Mouse (Mus musculus) embryonic fibroblast, embryonic 13.5 days (primary cell): Measurements from ENCODE around the gene Rab4a. TPM values are rescaled to one million over a fixed set of nuclear protein-coding genes. Genes with fewer than 3 reads are reported as not detected.

ENCODE experiments used
- H3K27ac ChIP-seq: 2 replicates; pipeline ENCODE4 v1.5.1; 2012; ENCODE audit warnings: low read length, control low read depth, inconsistent platforms; ENCODE audit not compliant: insufficient read depth
- H3K4me1 ChIP-seq: 2 replicates; pipeline ENCODE4 v1.6.1; 2011; ENCODE audit warnings: low read length; ENCODE audit not compliant: control insufficient read depth, insufficient read depth
- H3K4me3 ChIP-seq: 2 replicates; pipeline ENCODE4 v1.5.1; 2011; ENCODE audit warnings: mild to moderate bottlenecking, control low read depth, low read length; ENCODE audit not compliant: insufficient read depth
- CTCF ChIP-seq: IDR thresholded peaks from 2 replicates; pipeline ENCODE4 v1.5.1; 2011; ENCODE audit warnings: mild to moderate bottlenecking, control low read depth, low read length, moderate library complexity, borderline replicate concordance; ENCODE audit not compliant: insufficient read depth
- POLR2A ChIP-seq: IDR thresholded peaks from 2 replicates; pipeline ENCODE4 v1.6.1; 2011; ENCODE audit warnings: low read depth, mild to moderate bottlenecking, control low read depth, low read length, moderate library complexity
- polyA plus RNA-seq: library from polyadenylated mRNA; stranded (reverse); fragments of >200 nt; gene quantifications from 2 replicates; pipeline ENCODE4 v1.2.4, GENCODE M21; 2011; ENCODE audit warnings: low read depth; ENCODE audit not compliant: missing spikeins, insufficient read length

Rab4a gene
- polyA plus RNA-seq, 1 experiment = 22.0 TPM

DNA sequence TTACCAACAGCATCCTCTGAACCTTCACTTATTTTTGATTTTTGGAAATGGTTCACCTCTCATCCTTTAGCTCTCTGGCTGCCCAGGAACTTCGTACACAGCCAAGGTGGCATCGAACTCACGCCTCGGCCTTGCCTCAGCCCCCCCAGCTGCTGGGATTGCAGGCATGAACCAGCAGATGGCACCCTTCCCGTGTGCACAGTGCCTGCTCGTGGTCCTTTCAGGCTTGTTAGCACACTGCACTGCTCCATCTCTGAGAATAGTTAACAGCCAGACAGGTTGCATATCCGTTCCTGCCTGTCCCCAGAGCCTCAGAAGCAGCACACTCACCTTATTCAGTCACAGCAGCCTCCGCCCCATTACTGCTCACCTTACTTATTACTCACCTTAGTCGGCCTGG is 20.2 kb downstream of the Rab4a start:
- TF ChIP-seq POLR2A (no peak), CTCF (peak; percentile 96)
- Histone ChIP-seq H3K4me1 (no peaks in the 10 kb centered on the region), H3K4me3 (no peak overlapping the region), H3K27ac (no peak overlapping the region)

DNA sequence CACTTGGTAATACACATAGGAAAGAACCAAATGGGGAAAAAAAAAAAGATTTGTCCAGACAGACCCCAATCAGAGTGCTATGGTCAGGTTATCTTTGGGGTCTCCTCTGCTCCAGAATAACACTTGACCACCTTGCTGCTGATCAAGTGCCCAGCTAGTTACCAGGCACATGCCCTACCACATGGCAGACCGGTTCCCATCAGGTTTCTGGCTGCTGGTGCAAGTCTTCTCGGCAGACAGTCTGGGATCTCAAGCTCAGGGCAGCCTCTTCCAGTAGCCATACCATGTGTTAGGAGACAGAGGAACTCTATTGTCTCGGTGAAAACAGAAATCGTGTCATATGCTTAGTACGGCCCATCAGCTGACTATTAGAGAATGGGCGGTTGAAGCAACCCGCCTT is 21.0 kb downstream of the Rab4a start:
- no peak overlapping the region for H3K4me3 ChIP-seq
- TF ChIP-seq POLR2A (no peak), CTCF (no peak)
- no peaks in the 10 kb centered on the region for H3K4me1 ChIP-seq
- H3K27ac ChIP-seq = no peak overlapping the region

DNA sequence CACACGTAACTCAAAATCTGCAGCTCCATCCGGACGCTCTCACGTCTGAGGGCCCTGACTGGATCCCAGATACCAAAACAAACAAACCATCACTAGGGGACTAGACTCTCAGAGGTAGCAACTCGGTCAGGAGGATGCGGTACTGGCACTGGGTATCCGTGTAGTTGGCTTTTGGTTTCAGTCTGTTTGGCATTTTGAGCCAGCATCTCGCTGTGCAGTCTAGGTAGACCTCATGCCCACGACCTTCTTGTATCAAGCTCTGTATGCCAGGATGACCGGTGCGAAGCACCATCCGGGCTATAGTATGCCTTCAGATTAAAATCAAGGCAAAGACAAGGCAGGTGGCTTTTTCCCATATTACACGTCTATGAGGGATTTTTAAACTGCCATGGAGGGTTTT is 21.7 kb downstream of the Rab4a start:
- H3K27ac ChIP-seq = no peak overlapping the region
- no peaks in the 10 kb centered on the region for H3K4me1 ChIP-seq
- TF ChIP-seq POLR2A = no peak
- no peak for TF ChIP-seq CTCF
- H3K4me3 ChIP-seq = no peak overlapping the region

DNA sequence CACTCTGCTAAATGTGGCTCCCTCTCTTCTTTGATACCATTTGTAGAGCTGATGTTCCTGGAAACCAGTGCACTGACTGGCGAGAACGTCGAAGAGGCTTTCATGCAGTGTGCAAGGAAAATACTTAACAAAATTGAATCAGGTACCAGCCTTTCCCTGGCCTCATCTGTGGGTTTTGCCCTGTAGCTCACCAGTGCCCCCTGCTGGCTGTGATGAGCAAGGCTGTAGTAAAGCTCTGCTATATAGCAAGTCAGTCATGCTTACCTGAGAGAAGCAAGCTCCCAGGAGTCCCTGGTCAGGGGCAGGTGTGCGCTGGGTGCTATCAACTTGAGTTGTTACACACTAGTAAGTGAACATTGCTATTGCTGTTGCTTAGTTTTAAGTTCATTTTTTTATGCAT is 27.0 kb downstream of the Rab4a start:
- no peak for TF ChIP-seq POLR2A
- peak; percentile 62; the same call in 1 of the 2 replicates for TF ChIP-seq CTCF
- no peak overlapping the region for H3K4me3 ChIP-seq
- H3K27ac ChIP-seq = no peak overlapping the region
- no peaks in the 10 kb centered on the region for H3K4me1 ChIP-seq

DNA sequence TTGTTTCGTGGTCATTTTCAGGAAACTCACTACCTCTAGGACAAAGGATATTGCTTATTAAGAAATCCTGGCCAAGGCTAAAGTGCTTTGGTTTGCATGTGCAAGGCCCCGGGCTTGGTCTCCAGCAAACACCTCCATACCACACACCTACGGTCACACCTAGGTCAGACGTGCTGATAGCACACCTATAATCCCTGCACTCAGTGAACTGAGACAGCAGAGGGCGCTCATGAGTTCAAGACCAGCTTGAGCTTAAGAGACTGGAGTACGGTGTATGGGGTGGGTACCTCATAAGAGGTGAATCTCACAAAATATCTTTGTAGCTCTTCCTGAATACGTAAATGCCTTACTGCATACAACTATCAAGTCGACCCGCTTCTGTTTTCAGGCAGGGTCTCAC is 29.7 kb downstream of the Rab4a start:
- TF ChIP-seq POLR2A (no peak), CTCF (peak; percentile 64; the same call in 1 of the 2 replicates)
- no peak overlapping the region for H3K4me3 ChIP-seq
- H3K27ac ChIP-seq = no peak overlapping the region

DNA sequence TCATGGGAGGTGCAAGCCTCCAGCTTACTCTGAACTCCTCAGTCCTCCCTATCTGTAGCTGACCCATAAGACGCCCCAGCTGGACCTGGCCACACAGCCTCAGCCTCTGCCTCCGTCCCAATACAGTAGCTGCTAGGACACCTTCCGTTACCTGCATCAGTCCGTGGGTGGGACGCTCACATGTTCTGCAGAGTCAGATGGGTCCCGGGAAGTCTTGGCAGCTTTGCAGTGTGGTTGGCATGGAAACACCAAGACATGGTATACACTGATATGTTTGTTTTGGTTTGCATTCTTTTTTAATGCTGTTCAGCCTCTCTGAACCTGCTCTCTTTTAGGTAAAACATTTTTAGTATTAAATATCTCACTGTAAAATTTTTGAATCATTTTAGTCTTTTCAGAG is 30.6 kb downstream of the Rab4a start:
- H3K4me3 ChIP-seq = no peak overlapping the region
- no peaks in the 10 kb centered on the region for H3K4me1 ChIP-seq
- TF ChIP-seq POLR2A (no peak), CTCF (no peak)
- no peak overlapping the region for H3K27ac ChIP-seq

More for the DNA sequence above, 29.7 kb downstream of the Rab4a start:
- no peaks in the 10 kb centered on the region for H3K4me1 ChIP-seq

DNA sequence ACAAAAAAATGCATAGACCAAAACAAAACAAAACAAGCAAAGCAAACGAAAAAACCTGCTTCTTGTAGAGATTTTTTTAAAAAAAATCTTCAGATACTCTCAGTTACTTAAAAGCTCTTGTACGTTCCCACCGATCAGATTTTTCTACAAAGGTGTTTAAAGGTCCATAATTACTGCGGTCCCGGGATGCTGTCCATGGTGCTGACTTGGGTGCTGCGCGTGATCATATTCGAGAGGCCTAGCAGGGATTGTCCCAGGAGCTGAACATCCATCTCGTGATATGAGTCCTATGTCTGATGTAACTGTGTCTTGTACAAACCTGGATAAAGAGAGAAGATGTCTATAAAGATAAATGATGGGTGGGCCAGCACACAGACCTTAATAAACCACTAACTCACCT is 32.7 kb downstream of the Rab4a start:
- Histone ChIP-seq H3K4me1 (no peaks in the 10 kb centered on the region), H3K4me3 (no peak overlapping the region), H3K27ac (no peak overlapping the region)
- TF ChIP-seq POLR2A (no peak), CTCF (no peak)

DNA sequence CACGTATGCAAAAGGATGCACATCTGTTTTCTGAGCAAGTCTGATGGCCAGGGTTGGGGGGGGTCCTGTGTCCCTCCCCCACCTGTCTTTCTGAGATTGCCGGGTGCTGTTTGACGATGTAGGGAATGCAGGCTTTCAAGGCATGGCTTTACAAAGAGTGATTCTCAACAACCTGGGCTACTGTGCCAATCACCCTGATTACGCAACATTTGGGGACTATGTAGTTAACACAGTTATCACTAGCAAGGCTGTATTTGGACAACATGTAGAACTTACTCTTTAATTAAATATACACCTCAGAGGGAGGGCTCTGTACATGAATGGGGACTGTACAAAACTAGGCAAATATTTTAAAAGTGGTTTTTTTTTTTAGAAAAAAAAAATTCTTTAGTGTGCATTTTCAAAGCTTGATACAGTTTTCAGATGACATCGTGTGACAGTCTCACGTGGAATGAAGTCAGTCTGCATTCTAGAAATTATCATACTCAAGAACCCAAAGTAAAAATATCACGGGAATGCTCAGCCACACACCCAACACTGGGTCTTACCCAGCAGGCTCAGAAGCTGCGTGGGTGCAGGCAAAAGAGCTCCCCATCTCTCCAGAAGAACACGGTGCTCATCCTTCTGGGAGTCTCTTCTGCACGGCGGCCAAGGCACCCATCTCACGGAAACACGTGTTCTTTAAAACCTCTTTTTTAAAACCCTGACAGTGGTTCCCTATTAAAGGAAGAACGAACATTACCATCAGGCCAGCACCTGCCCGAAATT is 35.0 kb downstream of the Rab4a start:
- H3K4me1 ChIP-seq = no peaks in the 10 kb centered on the region
- TF ChIP-seq CTCF (no peak), POLR2A (no peak)
- no peak overlapping the region for H3K4me3 ChIP-seq
- no peak overlapping the region for H3K27ac ChIP-seq

DNA sequence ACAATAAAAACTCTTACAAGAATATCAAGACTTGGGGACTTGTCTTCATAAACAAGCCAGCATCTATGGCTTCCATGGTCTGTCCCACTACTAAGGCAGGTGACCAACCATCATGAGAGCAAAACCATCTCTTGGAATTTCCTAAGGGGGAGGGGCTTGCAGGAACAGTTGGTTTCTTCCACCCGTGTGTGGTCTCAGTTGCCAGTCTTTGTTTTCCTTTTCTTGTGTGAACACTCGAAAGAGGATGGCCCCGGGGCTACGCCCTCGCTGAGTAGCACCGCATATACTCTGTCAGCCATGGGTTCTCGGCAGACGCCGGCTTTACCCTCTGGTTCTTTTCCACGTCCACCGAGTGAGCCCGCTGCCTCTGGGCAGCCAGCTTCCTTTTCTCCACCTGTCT is 36.3 kb downstream of the Rab4a start:
- TF ChIP-seq POLR2A (no peak), CTCF (no peak)
- Histone ChIP-seq H3K4me3 (no peak overlapping the region), H3K4me1 (0 out of 2 replicates have a peak, but pooled peaks cover 3% of the 10 kb centered on the region), H3K27ac (no peak overlapping the region)

DNA sequence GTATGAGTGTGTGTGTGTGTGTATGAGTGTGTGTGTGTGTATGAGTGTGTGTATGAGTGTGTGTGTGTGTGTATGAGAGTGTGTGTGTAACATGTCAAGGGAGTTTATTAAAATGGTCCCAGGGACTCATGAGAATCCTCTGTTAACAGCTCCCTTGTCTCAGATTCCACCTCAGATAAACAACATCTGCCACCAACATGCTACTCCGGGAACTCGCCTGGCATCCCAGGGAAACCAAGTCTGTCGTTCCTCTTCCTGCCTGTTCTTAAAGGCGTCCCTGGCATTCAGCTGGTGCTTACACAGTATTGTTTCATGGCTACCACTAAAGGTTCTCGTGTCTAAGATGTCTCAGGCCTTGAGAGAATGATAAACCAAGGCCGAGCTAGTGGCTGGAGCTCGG is 38.6 kb downstream of the Rab4a start:
- Histone ChIP-seq H3K27ac (no peak overlapping the region), H3K4me3 (no peak overlapping the region), H3K4me1 (0 out of 2 replicates have a peak, but pooled peaks cover 3% of the 10 kb centered on the region)
- TF ChIP-seq CTCF (no peak), POLR2A (no peak)
